Mouse (Mus musculus) heart, embryonic 11.5 days (tissue): ENCODE data around the gene Tex48. TPM values are rescaled to one million over a fixed set of nuclear protein-coding genes. Genes with fewer than 3 reads are reported as not detected.

ENCODE experiments used
- ATAC-seq: fragments of 200-750 bp; cut with Nextera tagmentation; replicated peaks from 2 replicates; pipeline ENCODE4 v1.8.0; 2017; ENCODE audit warnings: moderate library complexity; ENCODE audit not compliant: insufficient number of reproducible peaks, low FRiP score, low TSS enrichment
- H3K27ac ChIP-seq: fragments of 300-500 bp; sonication (generic); 2 replicates; pipeline ENCODE4 v1.5.1; 2014; ENCODE audit warnings: mild to moderate bottlenecking, low read depth, low read length
- H3K27me3 ChIP-seq: fragments of 300-500 bp; sonication (generic); 2 replicates; pipeline ENCODE4 v1.6.1; 2014; ENCODE audit warnings: mild to moderate bottlenecking, low read length, mixed read lengths; ENCODE audit not compliant: control insufficient read depth, insufficient read depth
- H3K36me3 ChIP-seq: fragments of 300-500 bp; sonication (generic); 2 replicates; pipeline ENCODE4 v1.6.1; 2014; ENCODE audit warnings: mild to moderate bottlenecking, low read length, moderate library complexity, mixed read lengths; ENCODE audit not compliant: control insufficient read depth, insufficient read depth
- H3K4me1 ChIP-seq: fragments of 300-500 bp; sonication (generic); 2 replicates; pipeline ENCODE4 v1.6.1; 2014; ENCODE audit warnings: low read length; ENCODE audit not compliant: control insufficient read depth, insufficient read depth
- H3K4me2 ChIP-seq: fragments of 300-500 bp; sonication (generic); 2 replicates; pipeline ENCODE4 v1.6.1; 2014; ENCODE audit warnings: mild to moderate bottlenecking, moderate library complexity
- H3K4me3 ChIP-seq: fragments of 300-500 bp; sonication (generic); 2 replicates; pipeline ENCODE4 v1.5.1; 2014; ENCODE audit warnings: low read depth, low read length
- H3K9ac ChIP-seq: fragments of 300-500 bp; sonication (generic); 2 replicates; pipeline ENCODE4 v1.6.1; 2014; ENCODE audit warnings: mild to moderate bottlenecking, low read depth, low read length, moderate library complexity
- H3K9me3 ChIP-seq: fragments of 300-500 bp; sonication (generic); replicated peaks from 2 replicates; pipeline ENCODE4 v1.6.1; 2016; ENCODE audit warnings: low read length; ENCODE audit not compliant: control insufficient read depth
- WGBS: fragments of 180-500 bp; shearing (Covaris S2); extraction: QIAGEN DNeasy Blood & Tissue Kit; methylation state at CpG from one replicate; pipeline ENCODE4 v1.1.7; 2014; ENCODE audit not compliant: insufficient replicate concordance; 5-methylcytosine and 5-hydroxymethylcytosine counted together
- polyA plus RNA-seq: library from polyadenylated mRNA; unstranded; fragments of >200 nt; fragmentation: Nextera tagmentation; extraction: Ambion mirVana; gene quantifications from 2 replicates; pipeline ENCODE4 v1.2.1, GENCODE M21; 2014

Tex48 gene
- not detected in 2 replicates for polyA plus RNA-seq

DNA sequence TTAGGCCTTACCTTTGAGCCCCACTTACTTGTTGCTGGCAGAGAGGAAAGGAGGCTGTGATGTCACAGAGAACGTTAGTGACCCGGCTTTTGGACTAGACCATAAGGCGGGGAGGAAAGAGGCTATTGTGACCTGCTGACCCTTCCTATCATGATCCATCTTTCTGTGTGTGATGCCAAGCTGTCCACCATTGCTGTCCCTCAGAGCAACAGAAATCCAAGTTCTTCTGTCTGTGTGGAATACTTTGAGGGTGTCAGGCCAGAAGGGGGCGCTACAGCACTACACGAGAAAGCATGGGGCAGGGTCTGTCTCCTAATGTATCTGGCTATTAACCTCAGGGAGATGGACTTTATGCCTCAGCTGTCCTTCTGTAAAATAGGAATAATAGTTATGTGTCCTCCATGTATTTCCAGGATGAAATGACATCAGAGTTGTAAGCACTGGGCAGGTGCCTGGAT, at the start of gene Tex48:
Gene Tex48 (minus strand): TSS at position 51 of the 458 bp plus-strand sequence.
- ATAC-seq = no peak; the same call in 1 of the 2 replicates
- no peak within 1 kb of the TSS for H3K9ac ChIP-seq
- no peak within 1 kb of the TSS for H3K4me2 ChIP-seq
- no peak within 1 kb of the TSS for H3K4me3 ChIP-seq
- no peaks in the 10 kb centered on the region for H3K27me3 ChIP-seq
- no peak within 1 kb of the TSS for H3K27ac ChIP-seq
- no peaks in the 10 kb centered on the region for H3K36me3 ChIP-seq
- 54% methylated on average over 5 of the region's 5 CpGs for WGBS
- no peaks in the 10 kb centered on the region for H3K4me1 ChIP-seq
- H3K9me3 ChIP-seq = no peaks in the 10 kb centered on the region

DNA sequence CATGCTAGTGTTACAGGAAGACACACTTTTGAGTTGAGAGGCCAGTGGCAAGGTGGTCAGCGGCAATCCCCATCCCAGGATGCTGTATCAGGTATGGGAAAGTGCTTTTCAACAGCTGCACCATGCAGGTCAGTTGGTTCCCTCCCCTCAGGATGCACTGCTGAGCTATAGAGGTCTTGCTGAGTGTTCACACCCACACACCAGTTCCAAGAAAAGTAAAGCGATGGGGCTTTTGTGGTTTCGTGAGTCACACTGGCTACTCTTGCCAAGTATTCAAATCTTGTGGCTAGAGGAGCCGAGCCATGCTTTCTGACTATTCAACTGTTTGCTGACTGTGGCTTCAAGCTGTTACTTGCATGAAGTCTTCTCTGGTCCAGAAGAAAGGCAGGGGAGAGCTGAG, 46.0 kb upstream of the Tex48 start:
- 73% methylated on average over 4 of the region's 4 CpGs for WGBS
- no peaks in the 10 kb centered on the region for H3K4me1 ChIP-seq
- H3K9me3 ChIP-seq = no peaks in the 10 kb centered on the region
- no peak overlapping the region for H3K27ac ChIP-seq
- H3K36me3 ChIP-seq = no peaks in the 10 kb centered on the region
- ATAC-seq = no peak
- H3K4me3 ChIP-seq = no peak overlapping the region
- H3K4me2 ChIP-seq = no peak overlapping the region
- no peak overlapping the region for H3K9ac ChIP-seq
- no peaks in the 10 kb centered on the region for H3K27me3 ChIP-seq

DNA sequence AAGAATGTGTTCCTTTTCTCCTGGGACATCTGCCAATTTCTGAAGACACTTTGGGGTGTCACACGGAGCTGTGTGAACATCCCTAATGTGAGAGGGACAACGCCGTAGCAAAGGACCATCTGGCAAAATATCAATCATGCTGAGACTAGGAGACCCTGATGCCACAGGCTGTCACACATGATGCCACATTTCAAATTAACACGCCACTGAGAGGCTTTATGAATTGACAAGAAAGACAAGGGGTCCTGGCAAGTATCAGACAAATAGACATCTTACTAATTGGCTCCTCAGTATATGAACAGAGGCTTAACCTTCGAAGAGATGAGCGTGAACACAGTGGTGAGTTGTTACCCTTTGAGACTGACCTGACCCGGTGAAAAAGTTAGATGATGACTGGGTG, 43.5 kb upstream of the Tex48 start:
- WGBS = 85% methylated on average over 7 of the region's 7 CpGs
- Histone ChIP-seq H3K9me3 (no peaks in the 10 kb centered on the region), H3K27me3 (no peaks in the 10 kb centered on the region), H3K9ac (no peak overlapping the region), H3K27ac (no peak overlapping the region), H3K4me2 (no peak overlapping the region), H3K4me3 (no peak overlapping the region), H3K36me3 (no peaks in the 10 kb centered on the region), H3K4me1 (no peaks in the 10 kb centered on the region)
- ATAC-seq = no peak

DNA sequence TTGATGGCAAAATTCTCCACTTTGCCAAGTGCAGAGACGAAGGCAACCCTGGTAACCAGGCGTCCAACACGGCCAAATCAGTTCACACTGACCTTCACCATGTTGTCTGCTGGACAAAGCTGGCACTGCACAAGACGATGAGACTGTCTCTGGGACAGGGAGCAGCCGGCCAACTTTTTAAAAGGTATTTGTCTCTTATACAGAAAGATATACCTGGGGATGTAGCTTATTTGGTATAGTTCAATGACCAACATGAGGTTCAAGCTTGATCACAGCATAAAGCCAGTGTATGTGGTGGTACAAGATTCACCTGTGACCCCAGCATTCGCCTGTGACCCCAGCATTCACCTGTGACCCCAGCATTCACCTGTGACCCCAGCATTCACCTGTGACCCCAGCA, 41.1 kb upstream of the Tex48 start, which contains the start of gene Gm11214:
Gene Gm11214 (minus strand): TSS at position 101 of the 400 bp plus-strand sequence.
- no peak within 1 kb of the TSS for H3K9ac ChIP-seq
- no peak for ATAC-seq
- H3K4me3 ChIP-seq = no peak within 1 kb of the TSS
- no peaks in the 10 kb centered on the region for H3K27me3 ChIP-seq
- H3K9me3 ChIP-seq = no peaks in the 10 kb centered on the region
- H3K27ac ChIP-seq = no peak within 1 kb of the TSS
- WGBS = 84% methylated on average over 6 of the region's 6 CpGs
- no peaks in the 10 kb centered on the region for H3K36me3 ChIP-seq
- H3K4me1 ChIP-seq = no peaks in the 10 kb centered on the region
- no peak within 1 kb of the TSS for H3K4me2 ChIP-seq

DNA sequence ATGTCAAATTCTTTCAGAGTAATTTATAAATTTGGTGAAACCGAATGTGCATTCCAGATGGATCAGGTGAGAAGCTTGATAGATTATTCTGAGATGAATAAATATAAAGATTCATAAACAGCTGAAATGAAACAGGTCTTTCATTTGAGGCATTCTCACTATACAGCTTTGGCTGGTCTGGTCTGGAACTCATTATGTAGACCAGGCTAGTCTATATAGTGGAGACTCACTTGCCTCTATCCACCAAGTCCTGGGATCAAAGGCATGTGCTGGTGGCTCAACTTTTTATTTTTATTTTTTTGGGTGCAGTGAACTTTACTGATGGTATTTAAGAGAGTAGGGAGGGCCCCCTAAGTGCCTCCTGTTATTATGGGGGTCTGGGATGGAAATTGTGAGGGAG, 39.6 kb upstream of the Tex48 start:
- no peak for ATAC-seq
- H3K4me3 ChIP-seq = no peak overlapping the region
- no peak overlapping the region for H3K4me2 ChIP-seq
- H3K4me1 ChIP-seq = no peaks in the 10 kb centered on the region
- WGBS = 76% methylated on average over 1 of the region's 1 CpGs
- no peaks in the 10 kb centered on the region for H3K36me3 ChIP-seq
- H3K27me3 ChIP-seq = no peaks in the 10 kb centered on the region
- H3K27ac ChIP-seq = no peak overlapping the region
- no peak overlapping the region for H3K9ac ChIP-seq
- no peaks in the 10 kb centered on the region for H3K9me3 ChIP-seq

DNA sequence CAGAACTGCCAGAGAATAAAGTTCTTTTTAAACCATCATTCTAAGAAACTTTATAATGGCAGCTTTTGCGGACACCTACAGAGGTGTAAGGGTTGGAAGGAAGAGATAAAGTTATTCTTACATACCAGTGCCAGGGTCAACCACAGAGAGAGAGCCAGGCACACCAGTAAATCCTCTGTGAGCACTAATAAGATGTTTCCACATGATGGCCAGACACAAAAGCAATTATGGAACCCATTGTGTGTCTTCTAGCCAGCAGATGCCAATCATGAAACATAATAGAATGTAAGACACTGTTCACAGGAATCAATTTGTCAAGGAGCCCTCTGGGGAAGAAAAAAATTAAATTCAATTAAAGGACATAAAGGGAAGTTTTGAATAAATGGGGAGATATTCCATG, 39.2 kb upstream of the Tex48 start:
- Histone ChIP-seq H3K9me3 (no peaks in the 10 kb centered on the region), H3K4me2 (no peak overlapping the region), H3K9ac (no peak overlapping the region), H3K4me3 (no peak overlapping the region), H3K27ac (no peak overlapping the region), H3K36me3 (no peaks in the 10 kb centered on the region), H3K4me1 (no peaks in the 10 kb centered on the region), H3K27me3 (no peaks in the 10 kb centered on the region)
- WGBS = 83% methylated on average over 1 of the region's 1 CpGs
- no peak for ATAC-seq

DNA sequence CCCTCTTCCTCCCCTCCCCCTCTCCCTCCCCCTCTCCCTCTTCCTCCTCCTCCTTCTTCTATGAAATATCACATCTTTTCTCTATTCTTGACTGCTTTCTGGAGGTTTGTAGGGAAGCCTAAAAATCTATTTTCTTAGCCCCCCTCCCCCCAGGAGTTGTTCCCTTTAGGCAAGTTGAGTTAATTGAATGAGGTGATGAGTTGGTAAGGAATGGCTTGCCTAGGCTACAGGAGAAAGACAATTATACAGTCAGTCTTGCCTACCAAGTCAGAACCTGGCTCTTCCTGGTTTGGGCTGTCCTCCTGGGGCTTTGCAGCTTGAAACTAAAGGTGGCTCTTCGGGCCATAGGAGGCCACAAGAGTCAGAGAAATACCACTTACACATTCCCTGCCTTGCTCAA, 37.5 kb upstream of the Tex48 start:
- Histone ChIP-seq H3K4me2 (no peak overlapping the region), H3K9me3 (no peaks in the 10 kb centered on the region), H3K4me1 (no peaks in the 10 kb centered on the region), H3K9ac (no peak overlapping the region), H3K4me3 (no peak overlapping the region), H3K36me3 (no peaks in the 10 kb centered on the region), H3K27me3 (no peaks in the 10 kb centered on the region), H3K27ac (no peak overlapping the region)
- 70% methylated on average over 1 of the region's 1 CpGs for WGBS
- ATAC-seq = no peak

DNA sequence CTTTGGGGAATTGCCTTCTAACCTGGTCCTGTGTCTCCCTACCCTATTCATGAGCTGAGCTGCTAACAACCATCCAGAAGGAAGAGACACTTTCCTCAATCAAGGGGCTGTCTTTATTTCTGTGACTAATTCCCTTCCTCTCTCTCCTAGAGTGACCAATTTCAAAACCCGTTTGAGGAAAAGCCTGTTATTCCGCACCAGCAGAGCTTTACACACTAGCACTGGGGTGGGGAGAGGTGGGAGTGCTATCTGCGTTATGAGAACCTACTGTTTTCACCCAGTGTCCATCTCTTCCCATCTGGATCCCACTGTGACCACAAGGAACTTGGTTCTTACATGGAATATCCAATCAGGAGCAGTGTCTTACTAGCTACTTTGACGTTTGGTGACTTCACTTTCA, 36.9 kb upstream of the Tex48 start:
- no peak overlapping the region for H3K9ac ChIP-seq

DNA sequence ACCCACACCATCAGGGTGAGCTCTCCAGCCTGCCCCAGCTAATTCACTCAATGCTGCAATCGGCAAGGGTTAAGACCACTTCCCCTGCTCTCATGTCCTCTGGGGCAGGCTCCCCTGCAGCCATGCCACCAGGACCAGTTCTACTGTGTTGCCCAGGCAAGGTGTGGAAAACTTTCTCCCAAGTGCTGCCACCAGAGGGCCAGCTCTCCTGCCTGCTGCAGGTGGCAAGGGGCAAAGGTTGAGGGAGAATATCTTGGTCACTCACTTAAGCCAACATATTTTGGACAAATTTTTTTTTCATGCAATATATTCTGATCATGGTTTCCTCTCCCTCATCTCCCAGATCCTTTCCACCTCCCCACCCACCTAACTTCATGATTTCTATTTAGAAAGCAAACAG, 32.2 kb upstream of the Tex48 start:
- H3K9me3 ChIP-seq = no peaks in the 10 kb centered on the region
- no peak for ATAC-seq
- 67% methylated on average over 1 of the region's 1 CpGs for WGBS
- no peaks in the 10 kb centered on the region for H3K4me1 ChIP-seq
- H3K9ac ChIP-seq = no peak overlapping the region
- H3K27ac ChIP-seq = no peak overlapping the region
- H3K27me3 ChIP-seq = no peaks in the 10 kb centered on the region
- H3K36me3 ChIP-seq = no peaks in the 10 kb centered on the region
- no peak overlapping the region for H3K4me2 ChIP-seq
- H3K4me3 ChIP-seq = no peak overlapping the region

More for the DNA sequence above, 36.9 kb upstream of the Tex48 start:
- H3K4me1 ChIP-seq = no peaks in the 10 kb centered on the region
- H3K9me3 ChIP-seq = no peaks in the 10 kb centered on the region
- no peaks in the 10 kb centered on the region for H3K36me3 ChIP-seq
- H3K27ac ChIP-seq = no peak overlapping the region
- ATAC-seq = no peak
- 52% methylated on average over 4 of the region's 4 CpGs for WGBS
- H3K4me2 ChIP-seq = no peak overlapping the region
- no peaks in the 10 kb centered on the region for H3K27me3 ChIP-seq
- no peak overlapping the region for H3K4me3 ChIP-seq
